Mouse (Mus musculus) myocyte (in vitro differentiated cells): ENCODE results near the gene Ppp1cc. TPM values are rescaled to one million over a fixed set of nuclear protein-coding genes. Genes with fewer than 3 reads are reported as not detected.
A peak's percentile ranks its signal among the peaks of the same experiment; 100 is the strongest.

Experiments used
- H3K27me3 ChIP-seq: one replicate; pipeline ENCODE4 v1.6.1; 2011; ENCODE audit not compliant: control insufficient read depth, insufficient read depth, insufficient read length
- H3K36me3 ChIP-seq: one replicate; pipeline ENCODE4 v1.6.1; 2011; ENCODE audit not compliant: control insufficient read depth, insufficient read depth
- H3K4me2 ChIP-seq: one replicate; pipeline ENCODE4 v1.6.1; 2011; ENCODE audit warnings: low read depth, control low read depth
- H3K4me3 ChIP-seq: one replicate; pipeline ENCODE4 v1.5.1; 2011; ENCODE audit warnings: mild to moderate bottlenecking, control low read depth, moderate library complexity
- H3K79me2 ChIP-seq: one replicate; pipeline ENCODE4 v1.6.1; 2011; ENCODE audit not compliant: control insufficient read depth, insufficient read depth
- H3ac ChIP-seq: one replicate; pipeline ENCODE4 v1.6.1; 2011; ENCODE audit not compliant: control insufficient read depth, insufficient read length
- CEBPB ChIP-seq: IDR thresholded peaks from 2 replicates; pipeline ENCODE4 v1.6.1; 2011; ENCODE audit warnings: mild to moderate bottlenecking, moderate library complexity; ENCODE audit not compliant: poor library complexity, insufficient read depth, severe bottlenecking
- E2F4 ChIP-seq: IDR thresholded peaks from one replicate; pipeline ENCODE4 v1.6.1; 2011; ENCODE audit warnings: mild to moderate bottlenecking, control low read depth, moderate library complexity; ENCODE audit not compliant: insufficient read depth
- MAX ChIP-seq: IDR thresholded peaks from one replicate; pipeline ENCODE4 v1.6.1; 2011; ENCODE audit warnings: low read depth, mild to moderate bottlenecking, control low read depth
- MYOD1 ChIP-seq, 3 experiments: IDR thresholded peaks; one replicate each; pipeline ENCODE4 v1.6.1; 2011; ENCODE audit warnings: control low read depth in 2 of 3, low read depth in 2 of 3, mild to moderate bottlenecking in 2 of 3, moderate library complexity in 1 of 3; ENCODE audit not compliant: insufficient read length in 2 of 3, control insufficient read depth in 1 of 3
- MYOG ChIP-seq, 3 experiments: IDR thresholded peaks; one replicate each; pipeline ENCODE4 v1.6.1; 2011; ENCODE audit warnings: control low read depth in 2 of 3, low read depth in 2 of 3, mild to moderate bottlenecking in 2 of 3; ENCODE audit not compliant: insufficient read length in 2 of 3, control insufficient read depth in 1 of 3, insufficient read depth in 1 of 3
- POLR2A ChIP-seq: IDR thresholded peaks from one replicate; pipeline ENCODE4 v1.6.1; 2011; ENCODE audit warnings: low read depth, mild to moderate bottlenecking, control low read depth, moderate library complexity; ENCODE audit not compliant: insufficient read length
- POLR2AphosphoS2 ChIP-seq: IDR thresholded peaks from one replicate; pipeline ENCODE4 v1.6.1; 2011; ENCODE audit warnings: low read depth, control low read depth; ENCODE audit not compliant: insufficient read length
- REST ChIP-seq: IDR thresholded peaks from one replicate; pipeline ENCODE4 v1.6.1; 2011; ENCODE audit warnings: mild to moderate bottlenecking, control low read depth, moderate library complexity; ENCODE audit not compliant: insufficient read depth, insufficient read length
- SRF ChIP-seq: IDR thresholded peaks from one replicate; pipeline ENCODE4 v1.6.1; 2011; ENCODE audit warnings: low read depth; ENCODE audit not compliant: control insufficient read depth, insufficient read length
- TCF12 ChIP-seq: IDR thresholded peaks from one replicate; pipeline ENCODE4 v1.6.1; 2011; ENCODE audit warnings: mild to moderate bottlenecking, control low read depth; ENCODE audit not compliant: poor library complexity, insufficient read depth, severe bottlenecking
- TCF3 ChIP-seq: IDR thresholded peaks from one replicate; pipeline ENCODE4 v1.6.1; 2011; ENCODE audit warnings: low read depth, control low read depth; ENCODE audit not compliant: insufficient read length
- USF1 ChIP-seq: IDR thresholded peaks from one replicate; pipeline ENCODE4 v1.6.1; 2011; ENCODE audit warnings: low read depth, mild to moderate bottlenecking, control low read depth, moderate library complexity
- polyA plus RNA-seq: library from polyadenylated mRNA; unstranded; fragments of >200 nt; fragmentation: generic; extraction: Trizol; gene quantifications from one replicate; pipeline ENCODE4 v1.2.1, GENCODE M21; 2012; ENCODE audit warnings: missing spikeins

The Ppp1cc gene
- polyA plus RNA-seq, 1 experiment: 136 TPM

- H3K79me2 ChIP-seq: peaks cover 94% of the 10 kb centered on the region
- H3K36me3 ChIP-seq: peaks cover 6% of the 10 kb centered on the region
- TF ChIP-seq MYOG (IDR thresholded peaks at IDR 0.05; ENCODE audit: control insufficient read depth in 1 of 3, insufficient read depth in 1 of 3, insufficient read length in 2 of 3, low read depth in 2 of 3): no peak
- TF ChIP-seq TCF3: no peak
- no peak for TF ChIP-seq MAX
- no peak for TF ChIP-seq MYOD1 (IDR thresholded peaks at IDR 0.05; ENCODE audit: control insufficient read depth in 1 of 3, insufficient read length in 2 of 3, low read depth in 2 of 3)
- no peak for TF ChIP-seq REST
- TF ChIP-seq E2F4: no peak
- no peak for TF ChIP-seq USF1
- TF ChIP-seq TCF12: no peak
- no peak for TF ChIP-seq POLR2A
- no peak for TF ChIP-seq SRF
- no peak for TF ChIP-seq CEBPB
- TF ChIP-seq POLR2AphosphoS2: no peak
- no peak overlapping the region for H3ac ChIP-seq
- H3K4me3 ChIP-seq: no peak overlapping the region
- peak overlapping the region; percentile 44 for H3K4me2 ChIP-seq
- H3K27me3 ChIP-seq: no peaks in the 10 kb centered on the region
These were observed 5.1 kb downstream of the Ppp1cc start for GRCm38 (mm10) chr5:122163194-122163593.

DNA sequence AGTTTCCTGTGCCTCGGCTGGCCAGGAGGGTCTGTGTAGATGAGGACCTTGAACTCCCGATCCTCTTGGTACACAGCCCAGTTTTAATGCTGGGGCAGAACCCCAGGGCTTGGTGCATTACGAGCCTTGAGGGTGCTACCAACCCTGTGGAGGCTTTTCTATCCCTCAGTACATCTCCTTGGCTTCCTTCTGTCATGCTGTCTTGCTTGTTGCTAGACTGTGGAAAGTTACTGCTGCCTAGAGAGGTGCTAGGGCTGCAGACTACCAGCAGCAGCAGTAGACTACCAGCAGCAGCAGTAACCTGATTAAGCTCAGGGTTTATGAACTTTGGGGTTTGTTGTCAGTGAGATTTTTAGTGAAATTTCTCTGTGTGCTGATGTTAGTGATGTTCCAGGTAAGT, 5.9 kb downstream of the Ppp1cc start:
- no peak overlapping the region for H3K4me3 ChIP-seq

DNA sequence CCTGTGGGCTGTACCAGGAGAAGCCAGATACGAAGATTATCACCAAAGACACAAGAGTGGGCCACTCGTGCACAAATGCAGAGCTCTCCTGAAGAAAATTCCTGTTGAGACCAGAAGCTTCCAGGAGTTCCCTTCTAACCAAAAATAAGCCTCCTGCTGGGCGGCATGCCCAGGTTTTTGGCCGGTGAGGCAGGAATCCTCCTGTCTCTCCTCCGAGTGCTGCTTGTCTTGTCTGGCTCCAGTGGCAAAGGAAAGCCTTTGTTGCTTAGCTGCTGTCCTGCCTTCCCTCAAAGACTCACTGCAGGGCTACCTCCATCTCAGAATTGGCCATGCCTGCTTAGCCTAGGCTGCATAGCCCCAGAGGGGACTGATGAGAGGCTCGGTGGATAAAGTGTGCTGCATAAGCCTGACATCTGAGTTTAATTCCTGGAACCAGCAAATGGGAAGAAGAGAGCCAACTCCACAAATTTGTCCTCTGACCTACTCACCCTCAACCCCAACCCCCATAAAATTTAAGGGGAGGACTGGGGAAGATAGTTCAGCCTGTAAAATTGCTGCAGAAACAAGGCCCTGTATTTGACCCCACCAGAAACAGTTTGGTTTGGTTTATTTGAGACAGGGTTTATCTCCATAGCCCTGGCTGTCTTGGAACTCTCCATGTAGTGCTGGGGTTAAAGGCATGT, 7.3 kb downstream of the Ppp1cc start:
- TF ChIP-seq CEBPB (no peak), E2F4 (no peak), USF1 (no peak), REST (no peak), TCF3 (no peak), POLR2AphosphoS2 (no peak), MYOG (IDR thresholded peaks at IDR 0.05; ENCODE audit: control insufficient read depth in 1 of 3, insufficient read depth in 1 of 3, insufficient read length in 2 of 3, low read depth in 2 of 3) (no peak), POLR2A (no peak)
- Histone ChIP-seq H3K79me2 (peaks cover 88% of the 10 kb centered on the region), H3K4me3 (no peak overlapping the region), H3K4me2 (peak overlapping the region; percentile 67), H3K27me3 (no peaks in the 10 kb centered on the region), H3K36me3 (peaks cover 22% of the 10 kb centered on the region), H3ac (no peak overlapping the region)

More for the DNA sequence above, 5.9 kb downstream of the Ppp1cc start:
- H3K27me3 ChIP-seq: no peaks in the 10 kb centered on the region
- TF ChIP-seq TCF12: no peak
- no peak for TF ChIP-seq SRF
- TF ChIP-seq POLR2AphosphoS2: no peak
- no peak for TF ChIP-seq CEBPB
- no peak for TF ChIP-seq MYOD1 (IDR thresholded peaks at IDR 0.05; ENCODE audit: control insufficient read depth in 1 of 3, insufficient read length in 2 of 3, low read depth in 2 of 3)
- TF ChIP-seq USF1: no peak
- TF ChIP-seq E2F4: no peak
- TF ChIP-seq POLR2A: no peak
- TF ChIP-seq MAX: no peak
- no peak for TF ChIP-seq REST
- TF ChIP-seq MYOG (IDR thresholded peaks at IDR 0.05; ENCODE audit: control insufficient read depth in 1 of 3, insufficient read depth in 1 of 3, insufficient read length in 2 of 3, low read depth in 2 of 3): no peak
- no peak for TF ChIP-seq TCF3
- H3K4me2 ChIP-seq: peak overlapping the region; percentile 39
- H3K36me3 ChIP-seq: peaks cover 14% of the 10 kb centered on the region
- H3ac ChIP-seq: no peak overlapping the region
- peaks cover 95% of the 10 kb centered on the region for H3K79me2 ChIP-seq

GRCm38 (mm10) chr5:122166636-122167161, 8.6 kb downstream of the Ppp1cc start:
- H3K4me3 ChIP-seq: no peak overlapping the region
- no peaks in the 10 kb centered on the region for H3K27me3 ChIP-seq
- TF ChIP-seq MYOG (IDR thresholded peaks at IDR 0.05; ENCODE audit: control insufficient read depth in 1 of 3, insufficient read depth in 1 of 3, insufficient read length in 2 of 3, low read depth in 2 of 3) (peak in 2 of 3 experiments; percentile 23 to 62), E2F4 (no peak), REST (no peak), POLR2A (no peak), MAX (no peak), CEBPB (no peak), USF1 (no peak), MYOD1 (IDR thresholded peaks at IDR 0.05; ENCODE audit: control insufficient read depth in 1 of 3, insufficient read length in 2 of 3, low read depth in 2 of 3) (peak in 1 of 3 experiments; percentile 30), SRF (no peak), POLR2AphosphoS2 (no peak), TCF12 (no peak), TCF3 (no peak)

More at GRCm38 (mm10) chr5:122166636-122167161, 8.6 kb downstream of the Ppp1cc start:
- H3K4me2 ChIP-seq: peak overlapping the region; percentile 67
- no peak overlapping the region for H3ac ChIP-seq
- H3K36me3 ChIP-seq: peaks cover 33% of the 10 kb centered on the region
- H3K79me2 ChIP-seq: peaks cover 81% of the 10 kb centered on the region
